Mouse (Mus musculus): Measurements from ENCODE around the gene 0610010K14Rik. TPM values are rescaled to one million over a fixed set of nuclear protein-coding genes. Genes with fewer than 3 reads are reported as not detected.
A peak's percentile ranks its signal among the peaks of the same experiment; 100 is the strongest.

Gene 0610010K14Rik
- polyA plus RNA-seq, 1 experiment = 91.7 TPM

DNA sequence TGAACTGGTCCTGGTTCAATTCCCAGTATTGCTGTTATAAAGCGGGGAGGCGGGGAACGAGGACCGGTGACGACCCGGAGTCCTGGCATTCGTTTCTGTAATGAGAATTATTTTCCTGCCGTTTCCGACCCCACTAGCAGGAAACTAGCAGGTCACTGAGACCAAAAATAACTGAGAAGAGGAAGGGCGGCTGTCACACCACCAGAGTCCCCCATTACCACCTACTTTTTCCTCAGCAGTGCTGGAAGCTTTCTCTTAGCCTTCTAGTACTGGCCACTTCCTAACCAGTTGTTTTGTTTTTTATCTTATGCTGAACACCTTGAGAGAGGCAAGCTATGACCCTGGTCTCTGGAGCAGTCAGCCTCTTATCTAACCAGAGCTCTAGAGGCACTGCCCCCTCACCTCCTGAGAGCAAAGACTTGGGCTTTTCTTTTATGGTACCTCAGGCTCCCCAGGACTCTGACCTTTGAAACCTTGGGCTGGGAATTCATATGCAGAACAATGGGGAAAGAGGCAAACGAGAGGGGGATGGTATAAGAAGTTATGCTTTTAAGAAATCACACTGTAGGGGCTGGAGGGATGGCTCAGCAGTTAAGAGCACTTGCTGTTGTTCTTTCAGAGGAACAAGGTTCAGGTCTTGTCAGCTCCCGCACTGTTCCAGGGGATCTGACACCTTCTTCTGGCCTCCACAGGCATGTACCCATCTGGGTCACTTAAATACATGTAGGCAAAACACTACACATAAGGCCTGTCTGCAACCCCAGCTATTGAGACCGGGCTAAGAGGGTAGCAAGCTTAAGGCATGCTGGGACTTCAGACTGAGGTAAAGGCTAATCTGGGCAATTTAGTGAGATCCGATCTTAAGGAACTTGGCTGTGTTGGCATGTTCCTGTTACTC is 15.9 kb downstream of the 0610010K14Rik start:
- Histone ChIP-seq H3K27me3 (ENCODE audit: control insufficient read depth, insufficient read depth, insufficient read length) (no peaks in the 10 kb centered on the region), H3K79me2 (ENCODE audit: control insufficient read depth, insufficient read depth) (peaks cover 75% of the 10 kb centered on the region), H3ac (ENCODE audit: control insufficient read depth, insufficient read length, low read depth) (peak overlapping the region; percentile 60), H3K4me3 (ENCODE audit: insufficient read depth, poor library complexity, severe bottlenecking) (peak overlapping the region; percentile 43), H3K79me3 (ENCODE audit: low read depth) (peaks cover 7% of the 10 kb centered on the region), H3K36me3 (ENCODE audit: control insufficient read depth, insufficient read depth) (peaks cover 49% of the 10 kb centered on the region)
- TF ChIP-seq CTCF (IDR thresholded peaks at IDR 0.05; ENCODE audit: control insufficient read depth, insufficient read depth, insufficient read length) = no peak
- TF ChIP-seq CEBPB (IDR thresholded peaks at IDR 0.05; ENCODE audit: low read depth) = no peak
- TF ChIP-seq MYOD1 (IDR thresholded peaks at IDR 0.05; ENCODE audit: control insufficient read depth, insufficient read length, low read depth) = no peak
- no peak for TF ChIP-seq FOSL1 (IDR thresholded peaks at IDR 0.05; ENCODE audit: insufficient read depth, low read length, poor library complexity, severe bottlenecking)
- TF ChIP-seq MYOG (IDR thresholded peaks at IDR 0.05; ENCODE audit: control insufficient read depth, extremely low read depth, insufficient read length) = no peak
- no peak for TF ChIP-seq USF1 (IDR thresholded peaks at IDR 0.05; ENCODE audit: low read depth)
- TF ChIP-seq MAX (IDR thresholded peaks at IDR 0.05) = no peak

- Histone ChIP-seq H3K36me3 (ENCODE audit: control insufficient read depth, insufficient read depth) (peaks cover 50% of the 10 kb centered on the region), H3K79me3 (ENCODE audit: low read depth) (peaks cover 15% of the 10 kb centered on the region), H3K27me3 (ENCODE audit: control insufficient read depth, insufficient read depth, insufficient read length) (no peaks in the 10 kb centered on the region), H3ac (ENCODE audit: control insufficient read depth, insufficient read length, low read depth) (peak within 1 kb of the TSS; percentile 90), H3K4me3 (ENCODE audit: insufficient read depth, poor library complexity, severe bottlenecking) (peak within 1 kb of the TSS; percentile 43), H3K79me2 (ENCODE audit: control insufficient read depth, insufficient read depth) (peaks cover 75% of the 10 kb centered on the region)
- TF ChIP-seq MYOG (IDR thresholded peaks at IDR 0.05; ENCODE audit: control insufficient read depth, extremely low read depth, insufficient read length) (no peak), USF1 (IDR thresholded peaks at IDR 0.05; ENCODE audit: low read depth) (peak; percentile 97), MYOD1 (IDR thresholded peaks at IDR 0.05; ENCODE audit: control insufficient read depth, insufficient read length, low read depth) (no peak), MAX (IDR thresholded peaks at IDR 0.05) (no peak), CEBPB (IDR thresholded peaks at IDR 0.05; ENCODE audit: low read depth) (no peak)
These were observed 16.7 kb downstream of the 0610010K14Rik start, which contains the start of gene Slc16a13 for GRCm38 (mm10) chr11:70220731-70221602. Gene Slc16a13, minus strand, starts transcription at chr11:70221064.

- Histone ChIP-seq H3K79me2 (ENCODE audit: control insufficient read depth, insufficient read depth) (peaks cover 78% of the 10 kb centered on the region), H3K27me3 (ENCODE audit: control insufficient read depth, insufficient read depth, insufficient read length) (no peaks in the 10 kb centered on the region), H3ac (ENCODE audit: control insufficient read depth, insufficient read length, low read depth) (peak overlapping the region; percentile 90), H3K36me3 (ENCODE audit: control insufficient read depth, insufficient read depth) (peaks cover 51% of the 10 kb centered on the region), H3K79me3 (ENCODE audit: low read depth) (peaks cover 16% of the 10 kb centered on the region), H3K4me3 (ENCODE audit: insufficient read depth, poor library complexity, severe bottlenecking) (peak overlapping the region; percentile 43)
- TF ChIP-seq FOSL1 (IDR thresholded peaks at IDR 0.05; ENCODE audit: insufficient read depth, low read length, poor library complexity, severe bottlenecking) = no peak
- TF ChIP-seq MYOG (IDR thresholded peaks at IDR 0.05; ENCODE audit: control insufficient read depth, extremely low read depth, insufficient read length) = no peak
- TF ChIP-seq CTCF (IDR thresholded peaks at IDR 0.05; ENCODE audit: control insufficient read depth, insufficient read depth, insufficient read length) = no peak
- no peak for TF ChIP-seq MAX (IDR thresholded peaks at IDR 0.05)
- no peak for TF ChIP-seq MYOD1 (IDR thresholded peaks at IDR 0.05; ENCODE audit: control insufficient read depth, insufficient read length, low read depth)
- no peak for TF ChIP-seq CEBPB (IDR thresholded peaks at IDR 0.05; ENCODE audit: low read depth)
- no peak for TF ChIP-seq USF1 (IDR thresholded peaks at IDR 0.05; ENCODE audit: low read depth)
These were observed 17.4 kb downstream of the 0610010K14Rik start for GRCm38 (mm10) chr11:70220323-70220722.

GRCm38 (mm10) chr11:70219873-70220272 is 17.8 kb downstream of the 0610010K14Rik start:
- H3K36me3 ChIP-seq (ENCODE audit: control insufficient read depth, insufficient read depth) = peaks cover 46% of the 10 kb centered on the region
- H3K4me3 ChIP-seq (ENCODE audit: insufficient read depth, poor library complexity, severe bottlenecking) = peak overlapping the region; percentile 43
- H3K27me3 ChIP-seq (ENCODE audit: control insufficient read depth, insufficient read depth, insufficient read length) = no peaks in the 10 kb centered on the region
- H3K79me2 ChIP-seq (ENCODE audit: control insufficient read depth, insufficient read depth) = peaks cover 83% of the 10 kb centered on the region
- peak overlapping the region; percentile 90 for H3ac ChIP-seq (ENCODE audit: control insufficient read depth, insufficient read length, low read depth)
- H3K79me3 ChIP-seq (ENCODE audit: low read depth) = peaks cover 20% of the 10 kb centered on the region
- no peak for TF ChIP-seq MYOG (IDR thresholded peaks at IDR 0.05; ENCODE audit: control insufficient read depth, extremely low read depth, insufficient read length)
- no peak for TF ChIP-seq USF1 (IDR thresholded peaks at IDR 0.05; ENCODE audit: low read depth)
- no peak for TF ChIP-seq MAX (IDR thresholded peaks at IDR 0.05)
- no peak for TF ChIP-seq CEBPB (IDR thresholded peaks at IDR 0.05; ENCODE audit: low read depth)
- no peak for TF ChIP-seq CTCF (IDR thresholded peaks at IDR 0.05; ENCODE audit: control insufficient read depth, insufficient read depth, insufficient read length)
- no peak for TF ChIP-seq MYOD1 (IDR thresholded peaks at IDR 0.05; ENCODE audit: control insufficient read depth, insufficient read length, low read depth)
- TF ChIP-seq FOSL1 (IDR thresholded peaks at IDR 0.05; ENCODE audit: insufficient read depth, low read length, poor library complexity, severe bottlenecking) = no peak

DNA sequence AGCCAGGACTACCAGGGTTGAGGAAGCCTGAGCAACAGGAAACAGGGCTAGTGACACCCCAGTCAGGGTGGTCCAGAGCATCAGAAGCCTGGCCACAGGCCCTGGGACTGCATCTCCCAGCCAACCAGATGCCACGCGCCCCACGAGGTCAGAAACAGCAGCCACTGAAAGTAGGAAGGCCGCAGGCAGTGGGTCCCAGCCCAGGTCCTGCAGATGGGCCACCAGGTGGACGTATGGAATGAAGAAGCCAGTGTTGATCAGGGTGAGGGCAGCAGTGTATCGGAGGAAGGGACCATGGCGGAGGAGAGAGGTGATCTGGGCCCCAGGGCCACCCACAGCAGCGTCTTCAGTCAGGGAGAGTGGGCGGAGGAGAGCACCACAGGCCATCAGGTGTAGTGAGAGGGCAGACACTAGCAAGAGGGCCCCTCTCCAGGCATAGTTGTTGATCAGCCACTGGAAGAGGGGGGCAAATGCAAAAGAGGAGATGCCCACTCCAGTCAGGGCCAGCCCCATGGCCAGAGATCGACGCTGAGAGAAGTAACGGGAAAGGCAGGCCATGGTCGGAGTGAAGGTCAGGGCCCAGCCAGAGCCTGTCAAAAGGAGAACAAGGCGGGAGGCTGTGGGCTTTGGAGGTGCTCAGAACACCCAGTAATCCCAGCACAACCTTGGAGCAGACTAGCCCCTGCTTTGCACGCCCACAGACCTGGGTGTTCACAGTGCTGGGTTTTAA is 18.8 kb downstream of the 0610010K14Rik start:
- Histone ChIP-seq H3K79me2 (ENCODE audit: control insufficient read depth, insufficient read depth) (peaks cover 83% of the 10 kb centered on the region), H3ac (ENCODE audit: control insufficient read depth, insufficient read length, low read depth) (no peak overlapping the region), H3K79me3 (ENCODE audit: low read depth) (peaks cover 20% of the 10 kb centered on the region), H3K27me3 (ENCODE audit: control insufficient read depth, insufficient read depth, insufficient read length) (no peaks in the 10 kb centered on the region), H3K4me3 (ENCODE audit: insufficient read depth, poor library complexity, severe bottlenecking) (no peak overlapping the region), H3K36me3 (ENCODE audit: control insufficient read depth, insufficient read depth) (peaks cover 37% of the 10 kb centered on the region)
- no peak for TF ChIP-seq MAX (IDR thresholded peaks at IDR 0.05)
- no peak for TF ChIP-seq CTCF (IDR thresholded peaks at IDR 0.05; ENCODE audit: control insufficient read depth, insufficient read depth, insufficient read length)
- TF ChIP-seq CEBPB (IDR thresholded peaks at IDR 0.05; ENCODE audit: low read depth) = no peak

Measured in C2C12 (cell line).